Mouse (Mus musculus) forebrain, embryonic 16.5 days (tissue): ENCODE data around the gene Tbc1d2. TPM values are rescaled to one million over a fixed set of nuclear protein-coding genes. Genes with fewer than 3 reads are reported as not detected.
"Not testable (repeated sequence)": the region's sequence is repeated elsewhere in the genome, so short reads cannot be mapped to it uniquely, and the experiment has no call there.

Source experiments
- ATAC-seq: fragments of 200-750 bp; cut with Nextera tagmentation; 2 replicates; pipeline ENCODE4 v1.8.0; 2017; ENCODE audit warnings: mild to moderate bottlenecking, moderate library complexity
- H3K27ac ChIP-seq: fragments of 300-500 bp; sonication (generic); 2 replicates; pipeline ENCODE4 v1.5.1; 2014; ENCODE audit warnings: low read length, control low read depth
- H3K27me3 ChIP-seq: fragments of 300-500 bp; sonication (generic); replicated peaks from 2 replicates; pipeline ENCODE4 v1.6.1; 2014; ENCODE audit warnings: low read length; ENCODE audit not compliant: control insufficient read depth, insufficient read depth
- H3K36me3 ChIP-seq: fragments of 300-500 bp; sonication (generic); 2 replicates; pipeline ENCODE4 v1.6.1; 2014; ENCODE audit not compliant: control insufficient read depth, insufficient read depth
- H3K4me1 ChIP-seq: fragments of 300-500 bp; sonication (generic); replicated peaks from 2 replicates; pipeline ENCODE4 v1.6.1; 2014; ENCODE audit warnings: low read length; ENCODE audit not compliant: control insufficient read depth, insufficient read depth
- H3K4me2 ChIP-seq: fragments of 300-500 bp; sonication (generic); 2 replicates; pipeline ENCODE4 v1.6.1; 2014; ENCODE audit warnings: mild to moderate bottlenecking, low read length, control low read depth
- H3K4me3 ChIP-seq: fragments of 300-500 bp; sonication (generic); replicated peaks from 2 replicates; pipeline ENCODE4 v1.5.1; 2014; ENCODE audit warnings: mild to moderate bottlenecking, low read length, control low read depth
- H3K9ac ChIP-seq: fragments of 300-500 bp; sonication (generic); replicated peaks from 2 replicates; pipeline ENCODE4 v1.6.1; 2014; ENCODE audit warnings: low read depth, low read length, control low read depth
- H3K9me3 ChIP-seq: fragments of 300-500 bp; sonication (generic); 2 replicates; pipeline ENCODE4 v1.6.1; 2016; ENCODE audit warnings: low read length; ENCODE audit not compliant: control insufficient read depth
- WGBS: fragments of 180-500 bp; shearing (Covaris S2); extraction: QIAGEN DNeasy Blood & Tissue Kit; methylation state at CpG from one replicate; pipeline ENCODE4 v1.1.7; 2014; 5-methylcytosine and 5-hydroxymethylcytosine counted together
- polyA plus RNA-seq: library from polyadenylated mRNA; unstranded; fragments of >200 nt; fragmentation: Nextera tagmentation; extraction: Ambion mirVana; gene quantifications from 2 replicates; pipeline ENCODE4 v1.2.1, GENCODE M21; 2015

Tbc1d2 gene
- polyA plus RNA-seq, 1 experiment from 2014 or later: 0.79 TPM

GRCm38 (mm10) chr4:46591833-46592520, 58.0 kb downstream of the Tbc1d2 start:
- Histone ChIP-seq H3K9ac (no peak overlapping the region), H3K9me3 (no peaks in the 10 kb centered on the region), H3K36me3 (no peaks in the 10 kb centered on the region), H3K27me3 (no peaks in the 10 kb centered on the region), H3K4me2 (no peak overlapping the region), H3K4me1 (no peaks in the 10 kb centered on the region), H3K27ac (no peak overlapping the region), H3K4me3 (no peak overlapping the region)
- ATAC-seq: no peak
- WGBS: 93% methylated on average over 9 of the region's 9 CpGs

- H3K27ac ChIP-seq: no peak overlapping the region
- no peaks in the 10 kb centered on the region for H3K36me3 ChIP-seq
- no peak for ATAC-seq
- no peaks in the 10 kb centered on the region for H3K9me3 ChIP-seq
- no peak overlapping the region for H3K4me3 ChIP-seq
- H3K9ac ChIP-seq: no peak overlapping the region
- H3K27me3 ChIP-seq: no peaks in the 10 kb centered on the region
- H3K4me1 ChIP-seq: no peaks in the 10 kb centered on the region
- 71% methylated on average over 4 of the region's 4 CpGs for WGBS
- no peak overlapping the region for H3K4me2 ChIP-seq
These were observed 59.2 kb downstream of the Tbc1d2 start for GRCm38 (mm10) chr4:46590810-46591209.

GRCm38 (mm10) chr4:46589946-46590684, 59.9 kb downstream of the Tbc1d2 start:
- no peaks in the 10 kb centered on the region for H3K36me3 ChIP-seq
- H3K9me3 ChIP-seq: no peaks in the 10 kb centered on the region
- no peak overlapping the region for H3K4me2 ChIP-seq
- no peak overlapping the region for H3K27ac ChIP-seq
- no peak overlapping the region for H3K9ac ChIP-seq
- H3K4me3 ChIP-seq: no peak overlapping the region
- no peaks in the 10 kb centered on the region for H3K27me3 ChIP-seq
- H3K4me1 ChIP-seq: no peaks in the 10 kb centered on the region
- WGBS: 77% methylated on average over 5 of the region's 5 CpGs
- ATAC-seq: no peak

GRCm38 (mm10) chr4:46589151-46589550, 60.9 kb downstream of the Tbc1d2 start:
- no peaks in the 10 kb centered on the region for H3K4me1 ChIP-seq
- no peak overlapping the region for H3K27ac ChIP-seq
- no peak overlapping the region for H3K4me2 ChIP-seq
- no peaks in the 10 kb centered on the region for H3K9me3 ChIP-seq
- H3K27me3 ChIP-seq: no peaks in the 10 kb centered on the region
- no peaks in the 10 kb centered on the region for H3K36me3 ChIP-seq
- no peak for ATAC-seq
- no peak overlapping the region for H3K4me3 ChIP-seq
- H3K9ac ChIP-seq: no peak overlapping the region
- 83% methylated on average over 8 of the region's 8 CpGs for WGBS

- H3K9me3 ChIP-seq: 0 out of 2 replicates have a peak, but pooled peaks cover 2% of the 10 kb centered on the region
- H3K27ac ChIP-seq: no peak overlapping the region
- H3K9ac ChIP-seq: no peak overlapping the region
- no peak for ATAC-seq
- 71% methylated on average over 4 of the region's 4 CpGs for WGBS
- H3K27me3 ChIP-seq: no peaks in the 10 kb centered on the region
- no peaks in the 10 kb centered on the region for H3K36me3 ChIP-seq
- H3K4me3 ChIP-seq: no peak overlapping the region
- H3K4me1 ChIP-seq: no peaks in the 10 kb centered on the region
- no peak overlapping the region for H3K4me2 ChIP-seq
These were observed 63.5 kb downstream of the Tbc1d2 start for GRCm38 (mm10) chr4:46586473-46586872.

GRCm38 (mm10) chr4:46585811-46586190, 64.2 kb downstream of the Tbc1d2 start:
- H3K27ac ChIP-seq: no peak overlapping the region
- H3K27me3 ChIP-seq: no peaks in the 10 kb centered on the region
- H3K4me2 ChIP-seq: no peak overlapping the region
- WGBS: 77% methylated on average over 8 of the region's 8 CpGs
- H3K36me3 ChIP-seq: no peaks in the 10 kb centered on the region
- ATAC-seq: no peak
- H3K9ac ChIP-seq: no peak overlapping the region
- 0 out of 2 replicates have a peak, but pooled peaks cover 4% of the 10 kb centered on the region for H3K9me3 ChIP-seq
- no peaks in the 10 kb centered on the region for H3K4me1 ChIP-seq
- H3K4me3 ChIP-seq: no peak overlapping the region

GRCm38 (mm10) chr4:46585041-46585810, 64.8 kb downstream of the Tbc1d2 start:
- 79% methylated on average over 13 of the region's 13 CpGs for WGBS
- Histone ChIP-seq H3K4me3 (no peak overlapping the region), H3K36me3 (no peaks in the 10 kb centered on the region), H3K27ac (no peak overlapping the region), H3K4me2 (no peak overlapping the region), H3K9me3 (0 out of 2 replicates have a peak, but pooled peaks cover 4% of the 10 kb centered on the region), H3K9ac (no peak overlapping the region), H3K4me1 (no peaks in the 10 kb centered on the region), H3K27me3 (no peaks in the 10 kb centered on the region)
- no peak for ATAC-seq

GRCm38 (mm10) chr4:46584536-46584935, 65.5 kb downstream of the Tbc1d2 start:
- H3K4me2 ChIP-seq, H3K27me3 ChIP-seq, H3K4me3 ChIP-seq, H3K4me1 ChIP-seq, H3K9ac ChIP-seq, H3K9me3 ChIP-seq, ATAC-seq, H3K36me3 ChIP-seq, H3K27ac ChIP-seq: not testable (repeated sequence)
- WGBS: 79% methylated on average over 3 of the region's 3 CpGs

- not testable (repeated sequence) for H3K4me3 ChIP-seq, H3K27ac ChIP-seq, H3K36me3 ChIP-seq, H3K9ac ChIP-seq, ATAC-seq, H3K4me2 ChIP-seq, H3K9me3 ChIP-seq, H3K27me3 ChIP-seq, H3K4me1 ChIP-seq
- 96% methylated on average over 2 of the region's 6 CpGs for WGBS
These were observed 65.9 kb downstream of the Tbc1d2 start for GRCm38 (mm10) chr4:46584084-46584483.
